Mouse (Mus musculus): Measurements from ENCODE around the gene Matn3.
A peak's percentile ranks its signal among the peaks of the same experiment; 100 is the strongest.

DNA sequence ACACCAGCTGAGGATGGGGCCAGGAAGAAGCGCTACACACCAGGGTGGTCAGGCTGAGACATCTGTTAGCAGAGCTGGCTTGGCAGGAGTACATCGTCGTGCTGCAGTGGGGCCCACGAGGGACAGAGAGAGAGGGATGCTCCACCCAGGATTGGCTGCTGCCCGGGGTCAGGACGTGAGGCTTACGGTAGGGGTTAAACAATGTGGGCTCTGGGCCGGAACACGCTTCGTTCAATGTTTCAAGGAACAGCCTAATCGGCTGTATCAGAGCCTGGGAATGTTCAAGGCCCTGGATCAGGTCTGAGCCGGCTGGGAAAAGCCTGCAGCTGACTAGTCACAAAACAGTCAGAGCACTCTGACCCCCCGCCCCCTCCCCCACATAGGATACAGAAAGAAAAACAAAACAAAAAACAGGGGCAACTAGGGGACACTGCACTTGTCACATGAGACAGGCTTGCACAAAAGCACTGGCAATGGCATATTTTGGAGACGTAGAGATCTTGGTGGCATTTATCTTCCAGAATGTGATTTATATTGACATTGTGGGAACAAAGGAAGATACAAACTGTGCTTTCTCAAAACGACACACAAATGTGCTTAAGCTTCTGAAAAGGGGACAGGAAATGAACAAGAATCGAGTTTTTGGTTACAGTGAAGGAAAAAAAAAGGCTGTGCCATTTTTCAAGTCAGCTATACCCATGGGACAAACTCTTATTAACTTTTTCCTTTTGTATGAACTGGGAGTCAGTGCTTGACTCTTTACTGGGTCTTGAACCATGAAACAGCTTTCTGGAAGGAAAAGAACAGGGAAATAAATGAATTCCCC lies 34.7 kb upstream of the Matn3 start:
- TF ChIP-seq POLR2A (IDR thresholded peaks at IDR 0.05; ENCODE audit: low read depth, low read length) (peak; percentile 51; the same call in 1 of the 2 replicates), CTCF (IDR thresholded peaks at IDR 0.05; ENCODE audit: borderline replicate concordance, insufficient read depth, low read length) (no peak)
